Mouse (Mus musculus) left cerebral cortex, adult 18-20 months (tissue): ENCODE results near the gene Suclg1. TPM values are rescaled to one million over a fixed set of nuclear protein-coding genes. Genes with fewer than 3 reads are reported as not detected.
A peak's percentile ranks its signal among the peaks of the same experiment; 100 is the strongest.

Experiments
- DNase-seq, 2 experiments: peaks; one replicate each; pipeline ENCODE4 v3.0.0; 2021 to 2022; ENCODE audit warnings: low spot score in 2 of 2, mixed read lengths in 1 of 2
- long read RNA-seq, 2 experiments: library from polyadenylated mRNA; stranded (forward); transcript quantifications; one replicate each; pipeline ENCODE4 v2.0.0; 2021
- total RNA-seq, 2 experiments: library from RNA; stranded (reverse); gene quantifications; 2 replicates each; pipeline ENCODE4 v1.2.3; 2021

Suclg1 gene
- total RNA-seq = 100 to 1,000 TPM; 123 to 134 TPM
- long read RNA-seq, experiment 1, transcript Suclg1-201 (9 exons, 1,519 nt) = major isoform, 87 of 108 reads
- long read RNA-seq, experiment 1, partial matches to known transcripts = 16 of 108 reads
- long read RNA-seq, experiment 1, other reads (novel, unspliced or antisense) = 5 of 108 reads
- long read RNA-seq, experiment 2, transcript Suclg1-201 (9 exons, 1,519 nt) = major isoform, 102 of 117 reads
- long read RNA-seq, experiment 2, partial matches to known transcripts = 11 of 117 reads
- long read RNA-seq, experiment 2, other reads (novel, unspliced or antisense) = 4 of 117 reads

DNA sequence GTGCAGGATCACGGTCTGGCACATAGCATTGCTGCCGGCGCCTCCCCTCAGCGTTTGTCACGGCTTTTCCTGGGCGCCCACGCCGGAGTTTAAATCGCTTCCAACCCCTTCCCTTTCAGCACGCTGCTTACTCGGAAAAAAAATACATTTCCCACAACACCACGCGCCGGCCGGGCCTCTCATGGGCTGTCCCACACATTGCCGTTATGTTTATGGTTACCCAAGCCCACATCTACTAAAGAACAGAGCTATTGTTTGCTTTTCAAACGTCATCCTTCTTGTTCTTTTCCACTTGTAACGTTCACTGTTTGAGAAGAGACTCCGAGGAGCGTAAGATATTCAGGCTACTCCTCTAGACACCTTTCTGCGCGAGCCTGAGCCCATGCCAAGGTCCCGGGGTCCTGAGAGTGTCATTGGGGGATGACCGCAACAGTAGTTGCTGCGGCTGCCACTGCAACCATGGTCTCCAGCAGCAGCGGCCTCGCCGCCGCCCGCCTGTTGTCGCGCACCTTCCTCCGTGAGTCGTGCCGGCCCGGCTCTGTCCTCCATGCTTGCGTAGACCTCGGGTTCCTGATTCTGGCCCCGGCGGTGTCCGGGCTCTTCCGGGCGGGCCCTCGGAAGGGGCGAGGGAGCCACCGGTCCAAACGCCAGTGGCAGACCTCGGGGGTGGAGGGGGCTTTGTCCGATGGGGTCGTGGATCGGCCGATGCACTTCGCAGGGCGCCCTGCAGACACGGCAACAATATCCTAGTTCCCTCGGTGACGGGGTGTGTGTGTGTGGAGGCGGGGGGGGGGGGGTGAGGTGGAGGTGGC lies at the start of gene Suclg1:
TSS of gene Suclg1 (plus strand) at position 146 of the 812 bp plus-strand sequence.
- DNase-seq = peak; percentile 90 to 92

DNA sequence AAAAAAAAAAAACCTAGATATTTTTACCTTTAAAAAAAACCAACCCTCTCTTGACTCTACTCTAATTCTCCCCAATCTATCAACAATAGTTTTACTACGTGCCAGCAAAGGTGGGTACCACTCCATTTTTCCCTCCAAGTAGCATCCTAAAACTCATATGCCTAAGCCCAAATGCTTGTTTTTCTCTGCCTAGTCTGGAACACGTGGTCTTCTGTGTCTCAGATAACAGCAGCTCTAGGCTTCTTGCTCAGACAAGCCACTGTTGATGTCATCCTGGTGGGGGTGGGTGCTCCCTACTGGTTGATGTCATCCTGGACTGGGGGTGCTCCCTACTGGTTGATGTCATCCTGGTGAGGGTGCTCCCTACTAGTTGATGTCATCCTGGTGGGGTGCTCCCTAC lies 44.5 kb upstream of the Suclg1 start:
- DNase-seq = no peak

DNA sequence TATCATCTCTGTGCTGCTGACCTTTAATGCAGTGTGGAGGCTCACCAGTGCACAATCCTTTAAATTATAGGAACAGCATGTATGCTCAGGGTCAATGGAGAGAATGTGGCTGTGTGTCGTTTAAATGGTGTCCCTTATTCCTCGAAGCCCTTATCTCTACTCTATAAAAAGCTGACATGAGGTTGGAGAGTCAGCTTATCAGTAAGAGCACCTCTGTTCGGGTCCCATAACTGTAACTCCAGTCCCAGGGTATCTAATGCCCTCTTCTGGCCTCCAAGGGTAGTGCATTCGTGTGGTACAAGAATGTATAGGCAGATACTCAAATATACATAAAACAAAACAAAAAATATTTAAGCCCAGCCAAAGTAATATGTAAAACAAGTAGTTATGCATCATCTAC lies 43.2 kb upstream of the Suclg1 start:
- DNase-seq = peak in 1 of 2 experiments; percentile 4

DNA sequence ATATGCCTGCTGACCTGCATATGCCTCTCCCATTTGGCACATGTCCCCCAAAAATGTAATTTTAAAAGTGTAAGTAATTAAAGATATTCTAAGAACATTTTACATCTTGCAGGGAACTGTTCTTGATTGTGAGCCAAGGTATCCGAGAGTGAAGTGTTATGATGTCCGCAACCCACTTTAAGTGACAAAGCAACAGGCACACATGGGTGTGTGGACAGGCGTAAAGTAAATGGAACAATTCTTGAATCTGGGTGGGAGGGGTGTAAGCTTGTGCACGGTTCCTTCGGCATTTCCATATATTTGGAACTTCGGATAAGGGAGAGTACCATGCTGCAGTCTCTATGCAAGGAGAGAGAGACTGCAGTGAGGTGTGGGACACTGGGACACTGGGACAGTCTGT lies 38.6 kb upstream of the Suclg1 start:
- DNase-seq = no peak

DNA sequence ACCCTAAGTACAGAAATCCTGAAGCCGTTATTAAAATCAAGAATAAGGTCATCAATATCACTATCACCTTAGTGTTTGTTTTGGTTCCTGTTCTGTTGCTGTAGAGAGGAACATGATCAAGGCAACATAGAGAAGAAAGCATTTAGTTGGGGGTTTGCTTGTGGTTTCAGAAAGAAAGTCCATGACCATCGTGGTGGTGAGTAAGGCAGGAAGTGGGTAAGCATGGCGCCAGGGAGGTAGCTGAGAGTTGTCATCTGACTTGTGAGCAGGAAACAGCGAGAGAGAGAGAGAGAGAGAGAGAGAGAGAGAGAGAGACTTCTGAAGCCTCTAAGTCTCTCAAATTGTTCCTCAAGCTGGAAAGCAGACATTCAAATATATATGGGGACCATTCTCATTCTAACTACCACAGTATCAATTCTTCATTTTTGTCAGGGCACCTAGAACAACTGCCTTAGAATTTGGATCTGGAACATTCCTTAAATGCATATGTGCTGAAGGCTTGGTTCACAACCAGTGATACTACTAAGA lies 37.7 kb upstream of the Suclg1 start:
- DNase-seq = no peak

DNA sequence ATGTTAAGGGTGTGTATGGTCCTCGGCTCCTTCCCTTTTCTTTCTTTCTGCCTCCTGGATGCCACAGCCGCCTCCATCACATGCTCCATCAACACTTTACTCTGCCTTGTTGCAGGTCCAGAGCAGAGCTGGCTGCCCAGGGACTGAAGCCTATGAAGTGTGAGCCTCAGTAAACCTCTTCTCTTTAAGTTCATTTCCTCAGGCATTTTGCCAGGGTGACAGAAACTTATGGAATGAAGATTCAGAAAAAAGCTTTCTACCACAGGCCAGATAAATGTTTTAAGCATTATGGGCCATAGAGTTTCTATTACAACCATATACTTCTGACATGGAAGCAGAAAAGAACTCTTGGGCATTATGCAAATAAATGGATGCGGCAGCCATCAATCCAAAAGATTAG lies 37.1 kb upstream of the Suclg1 start:
- no peak for DNase-seq

DNA sequence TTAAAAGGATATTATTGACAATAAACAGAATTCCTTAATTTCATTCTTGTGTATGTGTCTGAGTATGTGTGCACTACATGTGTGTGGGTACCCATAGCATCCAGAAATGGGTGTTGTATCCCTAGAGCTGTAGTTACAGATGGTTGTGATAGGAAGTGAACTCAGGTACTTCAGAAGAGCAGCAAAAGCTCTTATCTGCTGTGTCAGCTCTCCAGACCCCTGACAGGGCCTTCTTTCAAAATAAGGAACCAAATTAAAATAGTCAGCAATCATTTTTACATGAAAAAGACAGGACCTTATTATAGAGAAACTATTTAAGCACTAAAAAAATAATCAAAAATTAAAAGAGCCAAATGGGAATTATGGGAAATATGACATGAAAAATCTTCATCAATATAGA lies 36.6 kb upstream of the Suclg1 start:
- DNase-seq = no peak

DNA sequence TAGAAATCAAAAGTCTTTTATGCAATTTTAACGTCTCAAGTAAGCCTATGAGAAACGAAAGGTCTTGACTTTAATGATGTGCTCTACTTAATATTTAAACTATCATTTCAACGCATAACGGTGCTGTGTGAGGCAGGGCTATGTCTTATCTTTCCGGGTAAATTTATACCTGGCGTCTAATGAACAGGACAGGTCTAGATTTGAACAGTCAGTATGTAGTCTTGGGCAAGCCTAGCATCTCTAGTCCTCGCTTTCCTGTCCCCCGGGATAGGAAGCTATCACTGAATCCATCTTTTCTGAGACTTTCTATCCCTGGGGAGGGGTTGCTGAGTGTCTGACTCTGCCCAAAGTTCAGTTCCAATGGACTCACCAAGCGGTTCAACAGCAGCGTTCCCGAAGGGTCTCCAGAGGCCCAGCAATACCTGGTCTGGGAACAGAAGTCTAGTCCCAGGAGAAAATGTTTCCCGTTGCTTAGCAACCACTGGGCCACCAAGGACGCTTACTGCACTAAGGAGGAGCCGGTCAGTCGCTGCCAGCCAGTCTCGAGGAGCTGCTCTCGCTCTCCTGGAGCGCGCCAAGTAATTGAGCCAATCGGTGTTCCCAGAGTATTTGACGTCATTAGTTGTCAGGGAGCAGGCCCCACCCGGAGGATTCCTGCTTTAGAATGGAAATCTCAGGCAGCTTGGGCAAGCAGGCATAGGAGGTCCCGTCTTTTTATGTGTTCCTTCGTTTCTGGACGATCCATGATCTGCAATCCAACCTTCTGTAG lies 26.8 kb upstream of the Suclg1 start, which contains the start of gene Dnah6:
TSS of gene Dnah6 (minus strand) at position 463 of the 769 bp plus-strand sequence.
- peak; percentile 83 to 91 for DNase-seq

DNA sequence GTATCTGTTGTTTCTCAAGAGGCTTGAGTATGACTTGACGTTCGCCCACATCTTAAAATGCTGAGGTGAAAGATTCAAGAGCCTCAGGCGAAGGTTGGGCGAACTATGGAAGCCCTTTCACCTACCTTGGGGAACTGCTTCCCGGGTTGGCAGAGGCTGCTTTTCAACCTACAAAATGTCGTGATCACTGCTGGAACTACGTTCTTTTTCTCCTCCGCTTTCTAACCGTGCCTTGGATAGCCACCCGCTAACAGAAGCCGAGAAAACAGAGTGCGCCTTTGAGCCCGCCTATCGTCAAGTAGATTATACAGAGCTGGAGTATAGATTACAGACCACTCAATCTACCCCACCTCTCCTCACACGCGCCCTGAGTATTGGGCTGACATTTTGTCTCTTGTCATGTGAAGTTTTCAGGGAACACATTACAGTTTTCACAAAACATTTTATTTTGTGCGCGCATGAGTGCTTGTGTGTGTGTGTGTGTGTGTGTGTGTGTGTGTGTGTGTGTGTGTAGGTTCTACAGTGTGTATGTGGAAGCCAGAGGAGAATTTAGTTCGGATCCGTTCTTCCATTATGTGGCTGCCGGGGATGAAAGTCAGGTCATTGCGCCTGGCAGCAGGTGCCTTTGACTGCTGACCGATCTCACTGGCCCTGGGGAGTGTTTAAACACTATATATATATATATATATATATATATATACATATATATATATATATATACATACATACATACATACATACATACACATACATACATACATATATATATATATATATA lies 26.0 kb upstream of the Suclg1 start:
- DNase-seq = peak in 1 of 2 experiments; percentile 9

DNA sequence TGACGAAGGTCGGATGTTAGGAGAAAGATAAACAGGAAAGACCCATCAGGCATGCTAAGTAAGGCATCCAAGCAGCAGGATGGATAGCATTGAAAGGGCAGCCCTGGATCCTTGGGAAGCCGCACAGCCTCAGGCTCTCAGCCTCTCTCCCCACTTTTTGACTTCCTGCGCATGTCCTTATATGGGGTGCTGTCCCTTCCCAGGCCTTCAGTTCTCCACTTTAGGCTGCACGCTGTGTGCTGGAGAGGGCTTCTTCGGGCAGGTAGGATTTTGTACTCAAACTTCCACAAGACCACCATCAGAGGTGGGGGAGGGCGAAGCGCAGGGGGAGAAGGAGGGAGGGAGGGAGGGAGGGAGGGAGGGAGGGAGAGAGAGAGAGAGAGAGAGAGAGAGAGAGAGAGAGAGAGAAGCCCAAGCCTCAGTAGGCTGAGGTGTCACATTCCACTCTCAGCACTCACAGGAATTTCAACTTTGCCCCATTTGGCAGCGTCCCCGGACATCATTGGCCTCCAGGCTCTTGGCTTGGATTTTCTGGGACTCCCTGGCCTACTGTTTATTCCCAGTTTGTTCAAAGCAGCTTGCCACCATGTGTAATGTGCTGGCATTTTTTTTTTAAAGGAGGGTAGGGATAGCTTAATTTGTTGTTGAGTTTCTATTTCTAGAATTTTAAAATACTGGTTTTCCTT lies 25.2 kb upstream of the Suclg1 start:
- DNase-seq = peak; percentile 32 to 37

DNA sequence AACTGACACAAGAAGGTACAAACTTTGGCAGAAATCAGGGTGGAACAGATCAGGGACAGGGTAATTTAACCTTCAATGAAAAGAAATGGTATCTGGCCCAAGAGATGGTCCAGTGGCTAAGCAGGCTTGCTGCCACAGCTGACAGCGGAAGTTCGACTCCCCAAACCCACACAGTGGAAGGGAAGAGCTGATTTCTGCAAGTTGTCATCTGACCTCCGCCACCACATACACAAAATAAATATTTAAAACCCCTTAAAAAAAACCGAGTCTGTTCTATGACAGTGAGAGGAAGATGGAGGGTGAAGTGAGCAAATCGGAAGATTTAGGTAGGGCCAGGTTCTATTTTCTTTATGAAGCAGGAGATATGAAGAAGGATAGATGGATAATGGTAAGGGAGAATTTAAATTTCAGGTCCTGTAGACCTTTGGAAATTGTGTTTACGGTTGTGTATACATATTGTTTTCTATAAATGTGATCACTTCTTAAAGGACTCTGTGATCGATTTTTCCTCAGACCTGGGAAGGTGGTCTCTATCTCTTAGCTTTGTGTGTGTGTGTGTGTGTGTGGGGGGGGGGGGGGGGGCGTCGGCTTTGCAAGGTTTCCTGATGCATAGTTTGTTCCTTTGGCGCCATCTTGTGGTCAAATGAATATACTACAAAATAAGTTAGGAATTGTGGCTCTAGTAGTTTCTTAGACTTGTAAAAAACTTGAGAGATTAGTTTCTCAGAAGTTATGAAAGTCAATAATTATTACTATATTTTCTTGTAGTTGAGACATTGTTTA lies 20.6 kb upstream of the Suclg1 start:
- DNase-seq = peak in 1 of 2 experiments; percentile 11

DNA sequence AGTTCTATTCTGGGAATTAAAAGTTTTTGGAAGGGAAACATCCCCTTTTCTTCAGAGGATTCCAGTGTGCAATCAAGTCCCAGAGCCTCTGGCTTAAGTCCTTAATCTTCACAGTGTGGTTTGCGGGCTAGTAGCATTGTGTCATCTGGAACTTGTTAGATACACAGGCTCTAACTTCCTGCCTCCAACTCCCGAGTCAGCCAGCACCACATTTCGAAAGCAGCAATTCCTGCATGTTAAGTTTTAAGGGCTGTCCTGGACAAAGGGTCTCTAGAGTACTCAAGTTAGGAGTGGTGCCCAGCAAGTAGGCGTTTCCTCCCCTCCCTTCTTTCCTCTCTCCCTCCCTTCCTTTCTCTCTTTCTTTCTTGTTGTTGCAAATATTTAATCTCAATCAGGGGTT lies 19.8 kb upstream of the Suclg1 start:
- no peak for DNase-seq

DNA sequence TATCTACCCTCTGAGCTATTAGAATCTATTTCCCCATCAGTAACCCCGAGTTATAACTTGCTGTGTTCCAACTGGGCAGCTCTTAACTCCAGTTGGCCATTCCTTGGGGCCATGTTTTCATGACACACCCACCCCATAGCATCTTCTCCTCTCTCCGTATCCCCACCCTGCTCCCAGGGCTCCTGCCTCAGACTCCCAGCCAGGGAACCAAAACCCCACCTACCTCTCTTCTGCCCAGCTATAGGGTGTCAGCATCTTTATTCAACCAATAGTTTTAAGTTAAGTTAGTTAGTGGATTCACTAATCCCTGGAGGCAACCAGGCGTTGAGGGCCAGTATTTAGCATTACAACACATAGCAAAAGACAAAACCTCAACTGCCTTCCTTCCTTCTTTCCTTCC lies 19.3 kb upstream of the Suclg1 start:
- no peak for DNase-seq

DNA sequence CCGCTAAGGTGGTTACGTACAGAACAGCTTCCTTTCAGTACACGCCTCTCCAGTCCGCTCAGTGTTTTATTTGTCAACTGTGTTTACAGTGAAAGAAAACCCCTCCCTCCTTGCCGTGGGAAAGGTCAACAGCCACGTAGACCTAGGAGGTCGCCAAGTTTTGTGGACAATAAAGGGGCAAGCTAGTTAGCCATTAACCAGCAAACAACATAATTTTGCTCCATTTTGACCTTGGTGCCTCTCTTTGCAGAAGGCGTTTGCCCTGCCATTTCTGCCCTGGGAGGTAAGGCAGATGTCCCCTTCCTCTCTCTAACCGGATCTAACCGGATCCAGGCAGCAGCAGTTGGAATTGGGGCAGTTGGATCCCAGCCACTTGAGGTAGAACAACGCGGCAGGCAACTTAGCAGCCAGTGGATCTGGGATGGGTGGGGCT lies 16.0 kb upstream of the Suclg1 start:
- DNase-seq = no peak

DNA sequence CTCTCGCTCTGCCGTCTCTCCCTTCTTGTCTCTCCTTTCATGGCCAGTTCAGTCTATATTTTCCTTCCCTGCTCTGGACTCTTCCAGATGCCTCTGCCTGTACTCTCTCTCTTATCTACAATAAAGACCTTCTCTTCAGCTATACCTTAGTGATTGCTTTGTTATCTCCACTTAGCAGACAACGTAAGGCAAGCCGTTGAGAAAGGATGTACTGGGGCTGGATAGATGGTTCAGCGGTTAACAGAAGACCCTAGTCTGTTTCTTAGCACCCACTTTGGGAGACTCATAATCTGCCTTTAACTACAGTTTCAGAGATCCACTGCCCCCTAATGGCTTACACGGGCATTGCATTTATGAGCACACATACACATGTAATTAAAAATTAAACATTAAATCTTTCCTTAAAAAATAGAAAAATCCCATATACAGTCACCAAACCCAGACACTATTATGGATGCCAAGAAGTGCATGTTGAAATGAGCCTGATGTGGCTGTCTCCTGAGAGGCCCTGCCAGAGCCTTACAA lies 14.9 kb upstream of the Suclg1 start:
- no peak for DNase-seq

DNA sequence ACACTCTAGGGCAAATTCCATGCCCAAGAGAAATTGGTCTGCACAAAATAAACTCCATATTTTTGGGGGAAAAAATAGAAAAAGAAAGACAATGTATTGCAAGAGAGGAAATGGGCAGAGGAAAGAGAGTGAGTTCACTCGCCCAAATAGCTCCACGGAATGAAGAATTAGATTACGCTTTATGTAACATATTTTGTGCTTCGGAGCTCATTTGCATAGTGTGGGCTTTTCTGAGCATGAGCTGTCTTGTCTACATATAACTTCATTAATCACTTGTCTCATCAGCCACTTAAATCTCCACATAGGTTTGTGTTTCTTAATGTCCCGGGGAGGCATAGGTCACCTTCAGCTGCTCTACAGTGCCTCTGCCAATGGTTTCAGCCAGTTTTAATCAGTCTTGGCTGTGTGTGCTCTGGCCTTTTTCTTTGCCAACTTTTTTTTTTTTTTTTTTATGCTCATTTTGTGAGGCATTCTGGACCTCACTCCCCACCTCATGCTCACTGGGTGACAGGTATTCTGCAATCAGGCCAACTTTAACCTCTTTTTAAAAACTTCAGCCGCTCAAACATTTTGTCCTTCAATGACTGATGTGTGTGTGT lies 13.8 kb upstream of the Suclg1 start:
- DNase-seq = no peak

DNA sequence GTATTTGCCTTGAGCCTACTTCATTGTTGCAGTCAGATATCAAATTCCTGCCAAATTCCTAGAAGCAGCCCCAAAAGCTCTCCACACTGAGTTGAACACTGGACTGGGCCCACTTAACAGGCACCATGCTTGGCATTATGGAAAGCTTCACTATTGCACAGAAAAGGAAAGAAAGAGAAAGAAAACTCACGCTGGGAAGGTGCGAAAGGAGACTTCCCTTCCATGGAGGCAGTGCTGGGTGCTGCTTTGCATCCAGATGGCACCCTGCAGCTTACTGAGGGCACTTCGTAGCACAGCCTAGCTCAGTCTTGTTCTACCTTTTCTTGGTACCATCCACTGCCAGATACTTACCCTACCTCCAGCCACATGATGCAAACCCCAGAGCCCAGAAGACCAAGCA lies 12.5 kb upstream of the Suclg1 start:
- no peak for DNase-seq

DNA sequence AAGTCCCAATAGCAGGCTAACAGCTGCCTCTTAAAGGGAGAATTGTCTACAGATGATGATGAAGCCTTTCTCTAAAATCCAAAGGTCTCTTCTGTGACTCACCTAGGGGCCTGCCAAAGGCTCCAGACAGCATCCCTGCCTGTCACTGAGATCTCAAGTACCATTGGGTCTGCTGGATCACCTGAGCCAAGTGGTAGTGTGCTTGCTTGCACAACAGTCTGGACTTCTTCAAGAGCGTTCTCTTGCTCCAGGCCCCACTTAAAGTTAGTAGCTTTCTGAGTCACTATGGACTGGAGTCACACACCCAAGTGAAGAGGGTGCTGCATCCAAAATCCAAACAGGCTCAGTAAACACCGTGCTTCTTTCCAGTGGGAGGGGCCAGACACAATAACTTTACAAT lies 1.4 kb upstream of the Suclg1 start:
- no peak for DNase-seq

DNA sequence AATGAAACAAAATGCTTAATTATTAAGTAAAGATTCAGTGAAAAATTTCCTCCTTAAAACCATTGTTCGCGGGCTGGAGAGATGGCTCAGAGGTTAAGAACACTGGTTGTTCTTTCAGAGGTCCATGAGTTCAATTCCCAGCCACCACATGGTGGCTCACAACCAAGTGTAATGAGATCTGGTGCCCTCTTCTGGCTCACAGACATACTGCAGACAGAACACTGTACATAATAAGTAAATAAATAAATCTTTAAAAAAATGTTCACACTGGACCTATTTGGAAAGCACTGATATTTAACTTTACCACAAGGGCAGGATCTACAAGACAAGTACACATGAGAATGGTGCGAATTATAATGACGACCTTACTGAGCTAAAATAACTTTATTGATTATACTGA lies 730 bp upstream of the Suclg1 start:
- DNase-seq = no peak
